In genomic region chr5:141084056-141084730, GRCm38 (mm10) we compare ENCODE assay signal across 10 mouse cellular contexts.
DNase-seq lines count a peak whose midpoint lies in the region; ATAC-seq lines count a peak whose summit lies in the region.
"Had no signal": no experiment of that assay in that cellular context is flagged by ENCODE, and none has a peak within 500 bp of the region (broad histone marks: within the 10 kb centered on the region; RNA-seq: fewer than 3 reads in every experiment).

No protein-coding gene starts in this region.

- no peaks in the 10 kb centered on the region for H3K36me3 ChIP-seq in midbrain, embryonic 11.5 days (ENCODE audit: control insufficient read depth, insufficient read depth, low read length)
- no peaks in the 10 kb centered on the region for H3K36me3 ChIP-seq in midbrain, embryonic 16.5 days (ENCODE audit: control insufficient read depth, insufficient read depth, low read length)
- no peaks in the 10 kb centered on the region for H3K36me3 ChIP-seq in splenic B cell, adult 2 months (ENCODE audit: control insufficient read depth, insufficient read depth, low read length, poor library complexity, severe bottlenecking)
- H3K36me3 ChIP-seq in heart, embryonic 12.5 days, result no peaks in the 10 kb centered on the region
- H3K36me3 ChIP-seq: limb, embryonic 10.5 days had no signal

- ATAC-seq in midbrain, embryonic 11.5 days (ENCODE audit: low FRiP score), result peak; percentile 46; the same call in 1 of the 2 replicates
- no peak for ATAC-seq in midbrain, embryonic 16.5 days
- no peak for ATAC-seq in heart, embryonic 12.5 days (ENCODE audit: insufficient number of reproducible peaks, low FRiP score)

- H3K9me3 ChIP-seq in midbrain, embryonic 11.5 days (ENCODE audit: control insufficient read depth, low read length), result no peaks in the 10 kb centered on the region
- H3K9me3 ChIP-seq in midbrain, embryonic 16.5 days (replicated peaks; ENCODE audit: control insufficient read depth, low read length, poor library complexity, severe bottlenecking), result no peaks in the 10 kb centered on the region
- no peaks in the 10 kb centered on the region for H3K9me3 ChIP-seq in heart, embryonic 12.5 days (replicated peaks)
- H3K9me3 ChIP-seq: limb, embryonic 10.5 days had no signal

- no peak overlapping the region for H3K4me3 ChIP-seq in midbrain, embryonic 11.5 days (ENCODE audit: low read depth, low read length)
- no peak overlapping the region for H3K4me3 ChIP-seq in midbrain, embryonic 16.5 days (ENCODE audit: low read depth, low read length)
- H3K4me3 ChIP-seq in heart, embryonic 12.5 days, result no peak overlapping the region
- H3K4me3 ChIP-seq: limb, embryonic 10.5 days had no signal

- peak overlapping the region; percentile 30; the same call in 1 of the 2 replicates for H3K27ac ChIP-seq in midbrain, embryonic 11.5 days (ENCODE audit: low read depth, low read length)
- H3K27ac ChIP-seq in midbrain, embryonic 16.5 days (ENCODE audit: low read length), result no peak overlapping the region
- no peak overlapping the region for H3K27ac ChIP-seq in heart, embryonic 12.5 days (ENCODE audit: poor library complexity, severe bottlenecking)
- H3K27ac ChIP-seq: limb, embryonic 10.5 days had no signal

- no peaks in the 10 kb centered on the region for H3K27me3 ChIP-seq in midbrain, embryonic 11.5 days (ENCODE audit: control insufficient read depth, insufficient read depth, low read length)
- no peaks in the 10 kb centered on the region for H3K27me3 ChIP-seq in midbrain, embryonic 16.5 days (ENCODE audit: control insufficient read depth, insufficient read depth, low read depth, low read length)
- H3K27me3 ChIP-seq in splenic B cell, adult 2 months (ENCODE audit: control insufficient read depth, insufficient read depth, low read length, poor library complexity, severe bottlenecking), result no peaks in the 10 kb centered on the region
- 0 out of 2 replicates have a peak, but pooled peaks cover 5% of the 10 kb centered on the region for H3K27me3 ChIP-seq in heart, embryonic 12.5 days (replicated peaks)

- H3K9ac ChIP-seq in midbrain, embryonic 11.5 days (ENCODE audit: low read length), result no peak overlapping the region
- H3K9ac ChIP-seq in midbrain, embryonic 16.5 days (ENCODE audit: low read depth, low read length), result no peak overlapping the region
- no peak overlapping the region for H3K9ac ChIP-seq in heart, embryonic 12.5 days

- no peak for DNase-seq in midbrain, embryonic 11.5 days (ENCODE audit: low spot score, missing footprints)
- peak; percentile 74 for DNase-seq in R1 (ENCODE audit: low read depth, low spot score)
- peak; percentile 71 for DNase-seq in induced T-regulatory cell, adult 2 months (ENCODE audit: low read depth)
- DNase-seq in splenic B cell, adult 2 months (ENCODE audit: low read depth, low spot score), result peak; percentile 69
- DNase-seq in gastrocnemius, postnatal 4 days (ENCODE audit: low spot score in 2 of 2), result no peak
- DNase-seq: cerebellum, adult 18-20 months; kidney, adult 2 months had no signal

- 80% methylated on average over 14 of the region's 14 CpGs for WGBS in midbrain, embryonic 11.5 days
- WGBS in midbrain, embryonic 16.5 days, result 78% methylated on average over 14 of the region's 14 CpGs
- 80% methylated on average over 14 of the region's 14 CpGs for WGBS in heart, embryonic 12.5 days

- H3K4me2 ChIP-seq in midbrain, embryonic 11.5 days, result no peak overlapping the region
- no peak overlapping the region for H3K4me2 ChIP-seq in midbrain, embryonic 16.5 days (ENCODE audit: low read length)
- H3K4me2 ChIP-seq in heart, embryonic 12.5 days, result no peak overlapping the region

- H3K4me1 ChIP-seq in midbrain, embryonic 11.5 days (ENCODE audit: control insufficient read depth, insufficient read depth, low read length), result no peaks in the 10 kb centered on the region
- peaks cover 4% of the 10 kb centered on the region for H3K4me1 ChIP-seq in midbrain, embryonic 16.5 days (ENCODE audit: control insufficient read depth, insufficient read depth, low read length)
- H3K4me1 ChIP-seq in heart, embryonic 12.5 days (replicated peaks), result peaks cover 5% of the 10 kb centered on the region

Comparison
In these comparisons a context has a peak if more than half of its experiments do, and no peak if none do; other contexts are left out.
1. DNase-seq: peak in R1 (single experiment), induced T-regulatory cell, adult 2 months (single experiment) and splenic B cell, adult 2 months (single experiment); none in midbrain, embryonic 11.5 days (single experiment) and gastrocnemius, postnatal 4 days (0 of 2).